Mouse (Mus musculus) heart, postnatal 25 days (tissue): ENCODE measurements around the gene Psmf1. TPM values are rescaled to one million over a fixed set of nuclear protein-coding genes. Genes with fewer than 3 reads are reported as not detected.

ENCODE experiments used
- DNase-seq: peaks from one replicate; pipeline ENCODE4 v3.0.0; 2022; ENCODE audit warnings: low spot score
- intact Hi-C: fragments of 180-260 bp; cut with DNase I; formaldehyde crosslinking; loops from one replicate; pipeline ENCODE4 v1.15.1; 2025
- total RNA-seq, 2 experiments: library from RNA; stranded (reverse); gene quantifications; 2 replicates each; pipeline ENCODE4 v1.2.3; 2021

The Psmf1 gene
- total RNA-seq, 2 experiments from 2014 or later, result 23.0 to 24.0 TPM

DNA sequence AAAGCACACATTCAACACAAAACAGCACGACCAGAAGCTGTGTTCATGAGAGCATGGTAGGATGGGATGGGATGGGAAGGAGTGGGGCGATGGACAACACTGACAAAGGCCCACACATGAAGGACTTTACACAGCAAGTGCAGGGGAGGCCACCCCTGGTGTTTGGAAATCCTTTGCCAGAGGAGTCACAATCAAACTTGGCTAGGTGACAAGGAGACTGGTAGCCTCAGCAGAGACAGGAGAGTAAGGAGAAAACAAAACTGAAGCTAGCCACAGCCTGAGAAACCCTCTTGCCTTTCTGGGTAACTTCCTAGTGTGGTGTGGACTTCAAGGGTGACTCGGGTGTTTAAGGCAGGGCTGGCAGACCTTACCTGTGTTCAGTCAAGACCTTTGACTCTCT, 4.9 kb downstream of the Psmf1 start:
- intact Hi-C loops, result no loop called here

DNA sequence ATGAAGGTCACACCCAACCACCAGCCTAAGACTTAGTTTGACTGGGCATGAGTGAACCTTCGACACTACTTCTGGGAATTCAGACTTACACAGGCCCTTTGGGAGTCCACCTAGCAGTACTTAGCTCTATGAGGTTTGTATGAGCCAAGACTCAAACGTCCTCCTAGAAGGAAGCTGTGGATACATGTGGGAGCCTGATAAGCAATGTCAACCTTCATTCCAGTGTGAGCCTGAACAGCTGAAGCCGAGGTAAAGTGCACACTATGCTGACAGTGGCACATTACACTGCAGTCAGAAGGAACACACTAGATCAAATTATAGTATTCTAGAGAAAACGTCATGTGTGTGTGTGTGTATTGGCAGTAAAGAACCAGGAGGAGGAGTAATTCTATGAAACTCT, 5.5 kb downstream of the Psmf1 start:
- intact Hi-C loops, result no loop called here
- no peak for DNase-seq

More for the DNA sequence above, 4.9 kb downstream of the Psmf1 start:
- DNase-seq, result no peak

DNA sequence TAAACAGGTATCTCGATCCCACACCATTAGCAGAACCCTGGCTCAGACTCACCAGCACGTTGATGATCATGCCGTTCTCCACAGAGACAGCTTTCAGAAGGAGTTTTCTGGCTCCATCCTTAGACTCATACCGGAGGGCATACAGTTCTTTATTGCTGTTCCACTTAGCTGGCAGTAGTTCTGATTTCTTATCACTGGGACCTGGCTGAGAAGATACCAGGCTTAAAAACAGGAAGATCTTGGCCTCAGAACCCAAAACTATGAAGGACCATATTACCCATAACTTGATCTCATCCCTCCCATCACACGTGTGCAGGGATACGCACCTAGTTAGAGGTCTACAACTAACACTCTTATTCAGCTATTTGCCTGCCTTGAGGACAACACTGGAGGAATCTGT, 8.6 kb downstream of the Psmf1 start:
- DNase-seq, result no peak
- intact Hi-C loops, result no loop called here

DNA sequence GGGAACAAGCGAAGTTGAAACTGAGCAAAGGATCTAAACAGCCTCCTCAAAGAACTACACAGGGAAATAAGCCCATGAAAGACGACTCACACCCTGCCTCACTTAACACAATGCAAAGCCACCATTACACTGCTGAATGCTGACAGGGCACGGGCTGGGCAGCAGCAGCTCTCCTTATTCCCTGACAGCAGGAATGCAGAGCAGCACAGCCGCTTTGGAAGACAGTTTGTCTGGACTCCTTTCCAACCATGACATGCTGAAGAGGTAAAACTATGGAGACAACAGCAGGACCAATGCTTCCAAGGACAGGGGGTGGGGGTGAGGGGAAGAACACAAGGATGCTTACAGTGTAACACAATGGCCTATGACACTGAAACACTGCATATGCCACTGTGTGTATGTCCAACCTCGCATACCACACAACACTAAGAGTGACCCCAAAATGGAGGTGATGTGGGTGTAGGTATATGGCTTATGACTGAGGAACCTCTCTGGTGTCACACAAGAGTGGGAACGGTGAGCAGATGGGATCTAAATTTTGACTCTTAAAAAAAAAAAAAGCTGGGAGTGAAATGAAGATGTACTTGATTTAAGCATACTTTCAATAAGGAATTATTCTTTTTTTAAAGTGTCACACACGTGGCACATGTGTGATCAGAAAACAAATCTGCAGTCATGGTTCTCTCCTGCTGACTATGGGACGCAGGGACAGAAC, 10.7 kb downstream of the Psmf1 start:
- no peak for DNase-seq
- intact Hi-C loops, result no loop called here

DNA sequence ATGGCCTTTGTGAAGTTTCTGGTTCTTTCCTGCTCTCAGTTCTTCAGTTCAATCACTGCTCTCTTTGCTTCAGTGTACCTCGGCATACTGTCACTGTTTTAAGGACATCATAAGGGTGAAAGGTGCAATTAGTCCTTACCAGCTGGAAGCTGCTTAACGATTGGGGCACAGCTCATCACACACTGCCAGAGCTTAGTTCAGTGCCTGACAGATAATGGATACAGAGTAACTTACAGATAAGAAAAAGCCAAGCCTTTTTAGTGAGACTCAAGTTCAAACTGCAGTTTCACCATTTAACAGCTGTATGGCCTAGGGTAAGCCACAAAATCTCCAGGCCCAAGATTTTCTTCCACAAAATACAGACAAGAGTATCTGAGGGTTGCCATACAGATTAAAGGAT, 19.9 kb downstream of the Psmf1 start:
- DNase-seq, result no peak
- intact Hi-C loops, result no loop called here

DNA sequence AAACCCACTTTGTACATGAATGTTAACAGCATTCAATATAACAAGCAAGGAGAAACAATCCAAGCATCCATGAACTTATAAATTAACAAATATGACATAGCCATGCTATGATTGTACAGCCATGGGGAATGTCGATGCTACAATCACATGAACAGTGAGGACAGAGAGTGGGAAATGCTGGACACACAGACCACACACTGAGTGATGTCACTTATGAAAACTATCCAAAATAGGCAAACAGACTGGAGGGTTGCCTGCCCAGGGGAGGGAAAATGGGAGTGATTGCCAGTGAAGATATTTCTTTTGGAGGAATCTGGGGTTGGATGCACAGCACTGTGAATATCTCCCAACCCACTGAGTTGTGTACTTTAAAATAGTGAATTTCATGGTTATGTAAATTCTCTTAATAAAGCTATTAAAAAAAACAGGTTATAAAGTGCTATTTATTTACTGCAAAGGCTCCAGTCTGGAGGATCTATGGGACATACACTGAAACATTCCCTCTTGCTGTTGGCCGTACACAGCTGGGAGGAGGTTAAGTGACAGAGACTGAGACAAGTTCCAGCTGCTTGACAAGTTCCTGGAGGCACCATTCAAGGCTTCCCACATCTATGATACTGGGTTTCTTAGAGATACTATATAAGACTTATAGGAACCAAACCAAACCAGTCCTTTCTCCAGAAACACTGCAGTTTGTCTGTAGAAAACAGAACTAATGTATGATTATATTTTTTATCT, 27.5 kb downstream of the Psmf1 start:
- intact Hi-C loops, result no loop called here
- no peak for DNase-seq

DNA sequence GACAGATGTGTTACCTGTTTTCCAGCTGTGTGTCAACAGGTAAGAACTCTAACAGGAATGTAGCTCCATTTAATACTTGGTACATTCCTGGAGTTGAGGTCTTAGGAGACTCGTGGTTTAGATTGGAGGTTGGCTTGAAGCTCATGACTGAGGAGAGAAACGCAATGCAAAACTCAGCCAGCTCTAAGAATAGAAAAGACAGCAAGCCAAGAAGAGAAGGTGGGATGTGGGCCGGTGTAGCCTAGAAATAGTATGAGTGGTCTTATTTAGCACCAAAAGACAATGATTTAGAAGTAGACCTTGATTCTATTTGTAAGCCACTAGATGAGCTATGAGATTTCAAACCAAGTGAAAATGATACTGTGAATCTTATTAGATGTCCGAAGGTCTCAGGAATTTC, 28.5 kb downstream of the Psmf1 start:
- no peak for DNase-seq
- intact Hi-C loops, result no loop called here

DNA sequence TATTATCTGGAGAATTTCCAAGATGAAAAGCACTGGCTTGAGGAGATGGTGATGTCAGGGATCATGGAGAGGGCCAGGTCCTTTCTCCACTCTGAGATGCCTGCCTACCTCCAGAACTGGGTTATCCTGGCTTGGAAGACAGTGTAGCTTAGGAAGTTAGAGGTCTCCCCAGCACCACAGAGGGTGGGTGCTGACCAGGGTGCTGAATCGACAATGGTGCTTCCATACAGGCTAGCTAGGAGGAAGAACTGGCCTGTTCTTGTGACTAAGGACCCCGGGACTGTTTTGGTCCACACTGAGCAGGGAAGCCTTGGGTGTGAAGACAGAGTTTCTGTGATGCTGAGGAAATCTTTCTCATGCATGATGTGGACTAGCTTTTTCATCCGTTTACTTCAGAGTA, 31.3 kb downstream of the Psmf1 start:
- intact Hi-C loops, result no loop called here
- no peak for DNase-seq

DNA sequence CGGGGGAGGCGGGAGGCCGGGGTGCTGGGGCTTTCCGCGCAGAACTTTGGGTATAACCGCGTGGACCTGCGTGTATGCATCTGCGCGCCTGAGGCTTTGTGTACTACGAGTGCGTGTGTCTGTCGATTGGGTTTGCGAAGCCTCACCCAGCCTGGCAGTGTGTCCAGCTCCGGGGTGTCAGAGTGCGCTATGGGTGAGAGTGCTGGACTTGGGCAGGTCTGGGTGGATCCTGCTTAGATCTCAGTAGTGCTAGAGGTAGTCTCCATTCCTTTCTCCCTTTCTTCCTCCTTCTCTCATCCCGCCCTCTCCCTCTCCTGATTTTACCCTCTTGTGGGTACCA, 41.2 kb downstream of the Psmf1 start:
- intact Hi-C loops, result no loop called here
- no peak for DNase-seq

DNA sequence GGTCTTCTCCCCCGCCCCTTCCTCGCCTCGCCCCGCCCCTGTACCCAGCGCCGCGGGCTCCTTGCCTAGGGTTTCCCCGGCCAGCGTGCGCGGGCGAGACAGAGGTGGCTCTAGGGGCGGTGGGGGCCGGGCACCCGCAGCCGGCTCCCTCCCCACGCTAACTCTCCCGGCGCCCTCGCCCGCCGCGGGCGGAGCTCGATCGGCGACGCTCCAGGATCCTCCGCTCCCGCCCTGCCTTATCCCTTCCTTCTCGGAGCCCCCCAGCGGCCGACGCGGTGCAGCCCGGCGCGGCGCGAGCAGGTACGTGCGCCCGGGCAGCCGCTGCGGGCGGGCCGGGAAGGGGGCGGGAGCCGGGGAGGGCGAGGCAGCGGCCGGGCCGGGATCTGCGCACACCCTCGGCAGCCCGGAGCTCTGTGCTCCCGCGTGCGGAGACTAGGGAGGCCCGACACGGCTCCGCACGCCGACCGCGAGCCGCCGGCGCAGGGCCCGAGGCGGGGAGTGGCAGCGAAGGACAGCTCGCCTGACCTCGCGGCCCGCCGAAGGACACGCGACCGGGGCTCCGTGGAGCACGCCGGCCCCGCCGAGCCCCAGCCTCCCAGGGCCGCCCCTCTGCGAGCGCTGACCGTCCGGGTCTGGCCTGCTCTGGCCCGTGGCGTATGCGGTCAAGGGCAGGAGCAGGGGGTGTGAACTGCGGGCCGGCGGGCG, 41.7 kb downstream of the Psmf1 start:
- intact Hi-C loops, result no loop called here
- no peak for DNase-seq

DNA sequence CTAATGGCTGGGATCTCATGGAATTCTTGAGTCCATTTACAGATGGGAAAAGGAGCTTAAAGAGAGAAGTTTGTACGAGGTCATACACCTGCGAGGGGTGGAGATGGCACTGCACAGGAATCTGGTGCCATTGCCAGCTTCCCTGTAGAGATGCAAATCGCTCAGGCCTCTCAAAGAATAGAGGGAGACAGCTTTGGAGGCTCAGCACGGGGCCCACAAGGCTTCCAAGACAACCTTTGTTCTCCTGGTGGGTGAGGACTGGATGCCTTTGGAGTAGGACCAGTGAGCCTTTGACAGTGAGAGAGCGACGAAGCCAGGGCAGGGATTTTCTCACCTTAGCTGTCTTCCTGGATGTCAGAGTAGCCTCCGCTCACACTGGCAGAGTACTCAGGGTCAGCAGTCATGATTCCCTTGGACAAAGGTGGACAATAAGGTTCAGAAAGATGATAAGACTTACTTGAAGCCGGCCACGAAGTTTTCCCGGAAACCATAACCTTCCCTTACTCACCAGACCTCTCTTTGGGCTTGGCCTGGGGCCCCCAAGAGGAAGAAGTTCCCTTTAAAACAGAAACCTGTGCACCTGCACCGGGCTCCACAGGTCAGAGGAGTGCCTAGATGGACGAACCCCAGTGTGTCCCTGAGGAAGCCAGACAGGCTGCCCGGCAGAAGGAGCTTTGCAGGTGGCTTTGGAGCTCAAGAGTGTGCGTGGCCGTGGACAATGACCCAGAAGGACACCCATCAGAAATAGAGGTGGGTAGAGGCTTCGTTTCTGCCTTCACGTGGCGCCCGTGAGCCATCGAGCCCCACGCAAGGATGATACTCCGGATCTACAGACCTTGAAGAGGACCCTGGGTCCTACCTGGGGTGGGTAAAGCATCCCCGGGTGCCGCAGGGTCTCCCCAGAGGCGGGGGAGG, 42.5 kb downstream of the Psmf1 start, which contains the start of gene Tmem74b:
Gene Tmem74b (plus strand): TSS at position 778 of the 915 bp plus-strand sequence.
- intact Hi-C loops, result no loop called here
- no peak for DNase-seq

DNA sequence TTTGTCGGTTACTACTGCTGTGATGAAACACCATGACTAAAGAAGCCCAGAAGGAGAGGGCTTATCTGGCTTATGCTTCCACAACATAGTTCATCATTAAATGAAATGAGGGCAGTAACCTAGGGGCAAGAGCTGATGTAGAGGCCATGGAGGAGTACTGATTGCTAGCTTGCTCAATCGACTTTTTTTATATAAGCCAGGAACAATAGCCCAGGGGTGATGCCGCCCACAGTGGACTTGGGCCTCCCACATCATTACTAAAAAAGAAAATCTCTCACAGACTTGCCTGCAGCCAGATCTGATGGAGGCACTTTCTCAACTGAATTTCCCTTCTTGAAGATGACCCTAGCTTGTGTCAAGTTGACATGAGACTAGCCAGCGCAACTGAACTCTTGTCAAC, 61.0 kb downstream of the Psmf1 start:
- intact Hi-C loops, result no loop called here
- DNase-seq, result no peak

DNA sequence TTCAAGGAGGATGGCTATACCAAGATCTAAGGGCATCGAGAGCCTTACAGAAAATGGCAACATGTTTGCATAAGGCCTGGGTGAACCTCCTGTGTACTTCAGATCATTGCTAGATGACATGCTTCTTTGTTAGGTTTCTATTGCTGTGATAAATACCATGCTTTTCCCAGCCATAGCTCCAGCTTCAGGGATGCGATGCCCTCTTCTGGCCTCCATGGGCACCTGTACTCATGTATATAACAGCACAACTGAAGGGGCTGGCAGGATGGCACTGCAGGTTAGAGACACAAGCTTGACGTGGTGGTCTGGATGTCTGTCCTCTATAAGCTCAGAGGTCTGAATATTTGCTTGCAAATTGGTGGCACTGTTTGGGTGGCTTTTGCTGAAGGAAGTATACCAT, 61.6 kb downstream of the Psmf1 start:
- no peak for DNase-seq
- intact Hi-C loops, result no loop called here

DNA sequence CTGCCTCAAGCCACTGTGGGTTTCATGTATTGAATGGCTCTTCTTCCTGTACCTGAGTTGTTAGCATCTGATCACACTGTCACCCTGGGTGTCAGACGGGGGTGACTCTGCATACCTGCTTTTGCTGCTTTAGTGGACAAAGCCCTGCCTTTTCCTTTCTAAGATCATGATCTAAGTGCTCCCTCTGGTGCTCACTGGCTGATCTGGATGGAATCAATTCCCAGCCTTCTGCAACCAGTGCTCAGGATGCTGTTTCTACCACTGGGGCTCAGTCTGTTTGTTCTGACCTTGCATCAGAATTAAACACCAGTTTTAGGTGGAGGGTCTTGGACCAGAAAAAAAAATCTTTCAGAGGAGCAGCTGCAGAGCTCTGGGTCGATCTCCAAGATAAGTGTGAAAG, 67.8 kb downstream of the Psmf1 start:
- no peak for DNase-seq
- intact Hi-C loops, result loop anchor here (5.0 kb wide), 1 partner anchor 184 kb away; the partner anchor contains the start of gene Nsfl1c

DNA sequence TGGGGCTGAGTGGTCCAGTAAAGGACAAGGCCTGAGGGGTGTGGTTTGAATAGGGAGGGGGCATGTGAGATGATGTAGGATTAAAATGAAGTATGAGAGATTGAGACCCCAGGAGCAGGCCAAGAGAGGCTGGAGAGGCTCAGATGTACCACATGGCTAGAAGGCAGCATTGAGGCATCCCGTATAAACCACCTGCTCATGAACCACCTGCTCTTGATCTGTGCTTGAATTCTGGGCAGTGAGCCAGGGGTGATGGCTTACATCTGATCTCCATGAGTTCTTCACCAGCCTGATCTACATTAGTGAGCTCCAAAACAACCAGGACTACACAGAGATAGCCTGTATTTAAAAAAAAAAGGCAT, 73.0 kb downstream of the Psmf1 start:
- no peak for DNase-seq
- intact Hi-C loops, result no loop called here

DNA sequence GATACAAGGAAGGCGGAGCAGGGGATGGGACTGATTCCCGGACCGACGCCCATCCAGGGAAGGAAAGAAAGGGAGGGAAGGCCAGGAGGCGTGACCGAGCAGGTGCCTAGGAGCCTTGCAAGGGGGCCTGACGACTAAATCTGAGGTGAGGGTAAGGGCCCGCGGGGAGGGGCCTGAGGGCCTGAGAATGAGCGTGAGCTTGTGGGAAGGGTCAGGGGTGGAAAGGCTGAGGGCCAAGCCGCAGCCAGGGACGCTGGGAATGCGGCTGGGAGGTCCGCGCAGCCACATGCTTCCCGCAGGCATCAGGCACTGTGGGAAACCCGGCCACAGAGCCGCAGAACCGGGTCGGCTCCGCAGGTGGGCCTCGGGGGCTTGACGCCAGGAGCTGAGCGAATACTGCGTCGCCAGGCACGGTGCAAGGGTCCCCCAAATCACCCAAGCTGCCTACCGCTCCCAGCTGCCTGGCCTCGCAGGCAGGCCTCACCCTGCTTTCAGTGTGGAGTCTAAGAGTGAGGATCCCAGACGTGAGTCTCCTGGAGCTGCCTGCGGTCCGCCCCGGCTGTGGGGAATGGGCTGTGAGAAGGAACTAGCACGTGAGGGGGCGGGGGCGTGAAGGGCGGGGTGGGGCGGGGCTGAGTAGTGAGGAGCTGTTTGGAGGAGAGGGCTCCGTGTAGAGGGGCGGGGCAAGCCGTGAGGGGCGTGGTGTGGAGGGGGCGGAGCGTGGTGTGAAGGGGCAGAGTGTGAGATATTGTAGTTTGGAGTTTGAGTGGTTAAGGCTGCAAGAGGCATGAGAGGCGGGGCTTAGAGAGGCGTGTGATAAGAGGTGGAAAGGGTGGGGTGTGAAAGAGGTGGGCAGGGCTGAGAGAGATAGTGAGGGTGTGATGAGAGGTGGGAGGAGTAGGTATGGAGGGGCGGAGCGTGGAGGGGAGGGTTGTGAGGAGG, 73.7 kb downstream of the Psmf1 start:
- intact Hi-C loops, result no loop called here
- no peak for DNase-seq

DNA sequence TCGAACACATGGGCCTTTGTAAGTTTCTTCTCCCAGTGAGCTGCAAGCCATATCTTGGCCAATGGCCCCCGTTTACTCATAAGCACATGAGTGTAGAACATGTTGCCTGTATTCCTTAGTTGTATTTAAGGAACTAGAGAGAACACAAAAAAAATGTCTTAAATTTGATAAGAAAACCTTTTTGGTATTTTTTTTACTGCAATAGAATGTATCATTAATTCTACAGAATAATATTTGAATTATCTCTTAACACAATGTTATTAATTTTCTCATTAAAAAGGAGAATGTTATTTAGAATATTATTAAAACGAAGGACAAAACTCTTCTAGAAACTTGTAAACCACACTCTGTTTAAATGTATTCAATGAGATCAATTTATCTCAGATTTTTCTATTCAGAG, 75.6 kb downstream of the Psmf1 start, which contains the start of gene Rad21l:
Gene Rad21l (minus strand): TSS at position 101 of the 400 bp plus-strand sequence.
- DNase-seq, result no peak
- intact Hi-C loops, result no loop called here
